ENCODE assay signal across 8 mouse cellular contexts in genomic region chr11:76623206-76623961, GRCm38 (mm10). TPM values are rescaled to one million over a fixed set of nuclear protein-coding genes. Genes with fewer than 3 reads are reported as not detected.
DNase-seq lines count a peak whose midpoint lies in the region; ATAC-seq and TF ChIP-seq lines count a peak whose summit lies in the region.

No protein-coding gene starts in this region.

- H3K36me3 ChIP-seq in limb, embryonic 13.5 days, result no peaks in the 10 kb centered on the region
- no peaks in the 10 kb centered on the region for H3K36me3 ChIP-seq in midbrain, embryonic 13.5 days
- H3K36me3 ChIP-seq in stomach, embryonic 16.5 days (ENCODE audit: control insufficient read depth, insufficient read depth, low read length), result no peaks in the 10 kb centered on the region

- H3K27me3 ChIP-seq in limb, embryonic 13.5 days, result peaks cover 20% of the 10 kb centered on the region
- peaks cover 46% of the 10 kb centered on the region for H3K27me3 ChIP-seq in midbrain, embryonic 13.5 days
- H3K27me3 ChIP-seq in stomach, embryonic 16.5 days (ENCODE audit: control insufficient read depth, insufficient read depth, low read length), result peaks cover 21% of the 10 kb centered on the region

- H3K9me3 ChIP-seq in limb, embryonic 13.5 days, result no peaks in the 10 kb centered on the region
- H3K9me3 ChIP-seq in midbrain, embryonic 13.5 days, result no peaks in the 10 kb centered on the region
- no peaks in the 10 kb centered on the region for H3K9me3 ChIP-seq in stomach, embryonic 16.5 days (replicated peaks; ENCODE audit: control insufficient read depth, low read length)

- under 1% methylated on average over 71 of the region's 72 CpGs for WGBS in limb, embryonic 13.5 days
- under 1% methylated on average over 62 of the region's 72 CpGs for WGBS in midbrain, embryonic 13.5 days
- WGBS in stomach, embryonic 16.5 days, result under 1% methylated on average over 71 of the region's 72 CpGs

- peak overlapping the region; percentile 28; the same call in 1 of the 2 replicates for H3K27ac ChIP-seq in limb, embryonic 13.5 days
- no peak overlapping the region for H3K27ac ChIP-seq in midbrain, embryonic 13.5 days
- no peak overlapping the region for H3K27ac ChIP-seq in stomach, embryonic 16.5 days (ENCODE audit: low read length)

- peak overlapping the region; percentile 75 for H3K4me3 ChIP-seq in limb, embryonic 13.5 days
- peak overlapping the region; percentile 65 for H3K4me3 ChIP-seq in midbrain, embryonic 13.5 days (replicated peaks)
- H3K4me3 ChIP-seq in stomach, embryonic 16.5 days (replicated peaks; ENCODE audit: low read length), result peak overlapping the region; percentile 51

- H3K4me2 ChIP-seq in limb, embryonic 13.5 days (replicated peaks), result peak overlapping the region; percentile 99
- peak overlapping the region; percentile 100 for H3K4me2 ChIP-seq in midbrain, embryonic 13.5 days (replicated peaks)
- peak overlapping the region; percentile 99 for H3K4me2 ChIP-seq in stomach, embryonic 16.5 days (ENCODE audit: low read depth, low read length)

- TF ChIP-seq CTCF in brain, embryonic 14.5 days (IDR thresholded peaks at IDR 0.05; ENCODE audit: borderline replicate concordance, extremely low read depth, insufficient read depth, insufficient read length), result no peak

- TF ChIP-seq POLR2A in brain, embryonic 14.5 days (IDR thresholded peaks at IDR 0.05; ENCODE audit: borderline replicate concordance, extremely low read depth, insufficient read depth, insufficient read length, poor library complexity, severe bottlenecking), result no peak

- H3K9ac ChIP-seq in limb, embryonic 13.5 days, result peak overlapping the region; percentile 75
- H3K9ac ChIP-seq in midbrain, embryonic 13.5 days (replicated peaks), result peak overlapping the region; percentile 71
- H3K9ac ChIP-seq in stomach, embryonic 16.5 days (ENCODE audit: low read length), result peak overlapping the region; percentile 71

- ATAC-seq in limb, embryonic 13.5 days (ENCODE audit: low FRiP score, low read depth), result peak; percentile 55
- peak; percentile 91 for ATAC-seq in midbrain, embryonic 13.5 days
- peak; percentile 79; the same call in 1 of the 2 replicates for ATAC-seq in stomach, embryonic 16.5 days (ENCODE audit: insufficient read depth, low FRiP score)

- intact Hi-C loops in gastrocnemius, postnatal 36 days (cut with DNase I), result no loop called here

- H3K4me1 ChIP-seq in limb, embryonic 13.5 days, result peaks cover 30% of the 10 kb centered on the region
- peaks cover 27% of the 10 kb centered on the region for H3K4me1 ChIP-seq in midbrain, embryonic 13.5 days (replicated peaks)
- H3K4me1 ChIP-seq in stomach, embryonic 16.5 days (ENCODE audit: control insufficient read depth, insufficient read depth, low read length), result peaks cover 3% of the 10 kb centered on the region; the same call in 1 of the 2 replicates

- DNase-seq in cerebellum, adult 11-12 months, result peak; percentile 18
- no peak for DNase-seq in cerebellum, adult 8-10 months
- DNase-seq in brain, embryonic 14.5 days (ENCODE audit: low read depth), result peak; percentile 72
- peak; percentile 18 to 42 for DNase-seq in gastrocnemius, postnatal 36 days
- peak; percentile 36 for DNase-seq in induced T-regulatory cell, adult 2 months (ENCODE audit: low read depth)

RNA-seq across cellular contexts. Expression of gene Abr, which starts 1.3 kb away (rescaled TPM):
- 210 and 215 TPM in 2 replicates for polyA plus RNA-seq in brain, embryonic 14.5 days (2012; rRNA removed)
- total RNA-seq in gastrocnemius, postnatal 36 days (2021), result 10 to 100 TPM in 1 of 2 experiments, 1 to 10 TPM in 1; 8.2 to 12.7 TPM
- 37.5 and 38.0 TPM in 2 replicates for polyA plus RNA-seq in limb, embryonic 13.5 days (2015; fragmentation: Nextera tagmentation; extraction: Ambion mirVana)
- 88.4 and 93.5 TPM in 2 replicates for polyA plus RNA-seq in midbrain, embryonic 13.5 days (2015; fragmentation: Nextera tagmentation; extraction: Ambion mirVana)
- 27.1 and 28.8 TPM in 2 replicates for polyA plus RNA-seq in stomach, embryonic 16.5 days (2015; fragmentation: Nextera tagmentation; extraction: Ambion mirVana)

RNA-seq across cellular contexts. Expression of gene Bhlha9, which starts 48.9 kb away (rescaled TPM):
- polyA plus RNA-seq in brain, embryonic 14.5 days (2012; rRNA removed), result 0.37 and 0.64 TPM in 2 replicates
- not detected for total RNA-seq in gastrocnemius, postnatal 36 days (2021)
- polyA plus RNA-seq in limb, embryonic 13.5 days (2015; fragmentation: Nextera tagmentation; extraction: Ambion mirVana), result 5.0 and 6.5 TPM in 2 replicates
- polyA plus RNA-seq in midbrain, embryonic 13.5 days (2015; fragmentation: Nextera tagmentation; extraction: Ambion mirVana), result 0.22 and 0.26 TPM in 2 replicates
- polyA plus RNA-seq in stomach, embryonic 16.5 days (2015; fragmentation: Nextera tagmentation; extraction: Ambion mirVana), result not detected in 2 replicates

RNA-seq across cellular contexts. Expression of gene Trarg1, which starts 56.2 kb away (rescaled TPM):
- polyA plus RNA-seq in brain, embryonic 14.5 days (2012; rRNA removed), result 0.10 and 0.14 TPM in 2 replicates
- 1 to 10 TPM; 1.0 to 2.1 TPM for total RNA-seq in gastrocnemius, postnatal 36 days (2021)
- polyA plus RNA-seq in limb, embryonic 13.5 days (2015; fragmentation: Nextera tagmentation; extraction: Ambion mirVana), result 0.32 and 0.37 TPM in 2 replicates
- polyA plus RNA-seq in midbrain, embryonic 13.5 days (2015; fragmentation: Nextera tagmentation; extraction: Ambion mirVana), result 0.08 TPM in 1 of 2 replicates, not detected in the other
- 0.75 and 0.94 TPM in 2 replicates for polyA plus RNA-seq in stomach, embryonic 16.5 days (2015; fragmentation: Nextera tagmentation; extraction: Ambion mirVana)
